Mouse (Mus musculus): ENCODE measurements around the gene Zscan29.

Zscan29 gene

GRCm38 (mm10) chr2:121170980-121171742, at the start of gene Zscan29:
Gene Zscan29 (minus strand): TSS chr2:121171125.
- peak; percentile 92 for DNase-seq

GRCm38 (mm10) chr2:121219994-121220393, 49.1 kb upstream of the Zscan29 start:
- no peak for DNase-seq

GRCm38 (mm10) chr2:121219177-121219576, 48.3 kb upstream of the Zscan29 start:
- no peak for DNase-seq

GRCm38 (mm10) chr2:121214491-121214890, 43.6 kb upstream of the Zscan29 start:
- no peak for DNase-seq

GRCm38 (mm10) chr2:121206541-121206940, 35.6 kb upstream of the Zscan29 start:
- no peak for DNase-seq

- DNase-seq: no peak
Observed at GRCm38 (mm10) chr2:121204276-121204675, 33.4 kb upstream of the Zscan29 start.

GRCm38 (mm10) chr2:121195466-121195865, 24.5 kb upstream of the Zscan29 start:
- no peak for DNase-seq

- no peak for DNase-seq
Observed at GRCm38 (mm10) chr2:121188530-121188929, 17.6 kb upstream of the Zscan29 start.

- DNase-seq: no peak
Observed at GRCm38 (mm10) chr2:121184142-121184541, 13.2 kb upstream of the Zscan29 start.

GRCm38 (mm10) chr2:121183431-121183830, 12.5 kb upstream of the Zscan29 start:
- no peak for DNase-seq

- DNase-seq: no peak
Observed at GRCm38 (mm10) chr2:121178828-121179479, 8.0 kb upstream of the Zscan29 start.

- DNase-seq: peak; percentile 59
Observed at GRCm38 (mm10) chr2:121170481-121170971, 399 bp downstream of the Zscan29 start, which contains the start of gene Tubgcp4. Gene Tubgcp4 (plus strand): TSS chr2:121170654.

- peak; percentile 30 for DNase-seq
Observed at GRCm38 (mm10) chr2:121169902-121170301, 1.0 kb downstream of the Zscan29 start.

GRCm38 (mm10) chr2:121169173-121169572, 1.8 kb downstream of the Zscan29 start:
- no peak for DNase-seq

GRCm38 (mm10) chr2:121153100-121153499, 17.8 kb downstream of the Zscan29 start:
- no peak for DNase-seq

- no peak for DNase-seq
Observed at GRCm38 (mm10) chr2:121149679-121150078, 21.2 kb downstream of the Zscan29 start.

- no peak for DNase-seq
Observed at GRCm38 (mm10) chr2:121142415-121142814, 28.5 kb downstream of the Zscan29 start.

GRCm38 (mm10) chr2:121141216-121142035, 29.5 kb downstream of the Zscan29 start:
- no peak for DNase-seq

GRCm38 (mm10) chr2:121140018-121140882, 30.7 kb downstream of the Zscan29 start, which contains the start of the genes Adal and Lcmt2:
Gene Adal (plus strand): TSS chr2:121140428.
Gene Lcmt2 (minus strand): TSS chr2:121140653.
- peak; percentile 91 for DNase-seq

- no peak for DNase-seq
Observed at GRCm38 (mm10) chr2:121139266-121140017, 31.5 kb downstream of the Zscan29 start.

GRCm38 (mm10) chr2:121137371-121137770, 33.6 kb downstream of the Zscan29 start:
- DNase-seq: no peak
